Mouse (Mus musculus) heart, embryonic 14.5 days (tissue): ENCODE results near the gene Papln. TPM values are rescaled to one million over a fixed set of nuclear protein-coding genes. Genes with fewer than 3 reads are reported as not detected.

Source experiments
- ATAC-seq: fragments of 200-750 bp; cut with Nextera tagmentation; 2 replicates; pipeline ENCODE4 v1.8.0; 2017; ENCODE audit warnings: low read depth, moderate TSS enrichment; ENCODE audit not compliant: insufficient number of reproducible peaks, insufficient read depth, low FRiP score
- H3K27ac ChIP-seq, 2 experiments: fragments of 200-500 bp in 1 of 2; fragments of 300-500 bp in 1 of 2; sonication (generic) in 1 of 2; replicated peaks in 1 of 2; 2 replicates each; pipeline ENCODE4 v1.5.1; 2012 to 2014; ENCODE audit warnings: low read depth in 2 of 2, low read length in 2 of 2, control low read depth in 1 of 2, mild to moderate bottlenecking in 1 of 2, mixed read lengths in 1 of 2; ENCODE audit not compliant: control insufficient read depth in 1 of 2, insufficient read depth in 1 of 2
- H3K27me3 ChIP-seq: fragments of 300-500 bp; sonication (generic); 2 replicates; pipeline ENCODE4 v1.6.1; 2014; ENCODE audit warnings: mild to moderate bottlenecking, low read length, control low read depth; ENCODE audit not compliant: control insufficient read depth, insufficient read depth
- H3K36me3 ChIP-seq: fragments of 300-500 bp; sonication (generic); 2 replicates; pipeline ENCODE4 v1.6.1; 2014; ENCODE audit warnings: mild to moderate bottlenecking, control low read depth, low read length, mixed read lengths; ENCODE audit not compliant: control insufficient read depth, insufficient read depth
- H3K4me1 ChIP-seq, 2 experiments: fragments of 200-500 bp in 1 of 2; fragments of 300-500 bp in 1 of 2; sonication (generic) in 1 of 2; 2 replicates each; pipeline ENCODE4 v1.6.1; 2012 to 2014; ENCODE audit warnings: low read length in 2 of 2, control low read depth in 1 of 2, mixed read lengths in 1 of 2; ENCODE audit not compliant: control insufficient read depth in 2 of 2, insufficient read depth in 2 of 2
- H3K4me2 ChIP-seq: fragments of 300-500 bp; sonication (generic); 2 replicates; pipeline ENCODE4 v1.6.1; 2014; ENCODE audit warnings: mild to moderate bottlenecking, low read length
- H3K4me3 ChIP-seq, 2 experiments: fragments of 200-500 bp in 1 of 2; fragments of 300-500 bp in 1 of 2; sonication (generic) in 1 of 2; 2 replicates each; pipeline ENCODE4 v1.5.1; 2012 to 2014; ENCODE audit warnings: low read length in 2 of 2, mild to moderate bottlenecking in 2 of 2, control low read depth in 1 of 2, low read depth in 1 of 2, moderate library complexity in 1 of 2; ENCODE audit not compliant: control insufficient read depth in 1 of 2, insufficient read depth in 1 of 2
- H3K9ac ChIP-seq: fragments of 300-500 bp; sonication (generic); 2 replicates; pipeline ENCODE4 v1.6.1; 2014; ENCODE audit warnings: mild to moderate bottlenecking, low read length
- H3K9me3 ChIP-seq: fragments of 300-500 bp; sonication (generic); 2 replicates; pipeline ENCODE4 v1.6.1; 2016; ENCODE audit warnings: low read length, control low read depth; ENCODE audit not compliant: control insufficient read depth
- WGBS: fragments of 180-500 bp; shearing (Covaris S2); extraction: QIAGEN DNeasy Blood & Tissue Kit; methylation state at CpG from one replicate; pipeline ENCODE4 v1.1.7; 2014; 5-methylcytosine and 5-hydroxymethylcytosine counted together
- polyA plus RNA-seq: library from polyadenylated mRNA; unstranded; fragments of >200 nt; fragmentation: Nextera tagmentation; extraction: Ambion mirVana; gene quantifications from 2 replicates; pipeline ENCODE4 v1.2.1, GENCODE M21; 2014

Papln gene
- polyA plus RNA-seq, 1 experiment from 2014 or later = 0.22 TPM

GRCm38 (mm10) chr12:83795051-83795450 lies 31.6 kb downstream of the Papln start:
- 74% methylated on average over 2 of the region's 2 CpGs for WGBS
- H3K4me1 ChIP-seq = peaks cover 3 to 5% of the 10 kb centered on the region in 2 experiments; a peak in 1 of 4 replicates
- H3K36me3 ChIP-seq = peaks cover 86% of the 10 kb centered on the region
- H3K9ac ChIP-seq = no peak overlapping the region
- no peak overlapping the region for H3K27ac ChIP-seq
- no peak overlapping the region for H3K4me3 ChIP-seq
- H3K4me2 ChIP-seq = no peak overlapping the region
- H3K9me3 ChIP-seq = no peaks in the 10 kb centered on the region
- no peak for ATAC-seq
- no peaks in the 10 kb centered on the region for H3K27me3 ChIP-seq

- no peak overlapping the region for H3K4me2 ChIP-seq
- no peak for ATAC-seq
- 90% methylated on average over 7 of the region's 7 CpGs for WGBS
- no peak overlapping the region for H3K9ac ChIP-seq
- H3K4me1 ChIP-seq = peaks cover 3 to 5% of the 10 kb centered on the region in 2 experiments; a peak in 1 of 4 replicates
- no peak overlapping the region for H3K27ac ChIP-seq
- no peak overlapping the region for H3K4me3 ChIP-seq
- no peaks in the 10 kb centered on the region for H3K27me3 ChIP-seq
- H3K9me3 ChIP-seq = no peaks in the 10 kb centered on the region
- H3K36me3 ChIP-seq = peaks cover 91% of the 10 kb centered on the region
Observed at GRCm38 (mm10) chr12:83795586-83795985, 32.2 kb downstream of the Papln start.

GRCm38 (mm10) chr12:83798313-83798712 lies 34.9 kb downstream of the Papln start:
- Histone ChIP-seq H3K27ac (no peak overlapping the region), H3K4me2 (no peak overlapping the region), H3K9me3 (no peaks in the 10 kb centered on the region), H3K27me3 (no peaks in the 10 kb centered on the region), H3K9ac (no peak overlapping the region), H3K36me3 (peaks cover 90% of the 10 kb centered on the region), H3K4me3 (no peak overlapping the region), H3K4me1 (no peaks in the 10 kb centered on the region)
- ATAC-seq = no peak
- 88% methylated on average over 5 of the region's 5 CpGs for WGBS

GRCm38 (mm10) chr12:83800943-83801342 lies 37.5 kb downstream of the Papln start:
- Histone ChIP-seq H3K4me1 (no peaks in the 10 kb centered on the region; a peak in 1 of 4 replicates), H3K9me3 (peaks cover 5% of the 10 kb centered on the region; the same call in 1 of the 2 replicates), H3K27me3 (no peaks in the 10 kb centered on the region), H3K27ac (no peak overlapping the region), H3K4me3 (no peak overlapping the region), H3K36me3 (peaks cover 91% of the 10 kb centered on the region), H3K4me2 (no peak overlapping the region), H3K9ac (no peak overlapping the region)
- no peak for ATAC-seq
- WGBS = 61% methylated on average over 9 of the region's 9 CpGs

- no peaks in the 10 kb centered on the region for H3K27me3 ChIP-seq
- 92% methylated on average over 7 of the region's 7 CpGs for WGBS
- no peaks in the 10 kb centered on the region; a peak in 1 of 4 replicates for H3K4me1 ChIP-seq
Observed at GRCm38 (mm10) chr12:83803641-83804040, 40.2 kb downstream of the Papln start.

GRCm38 (mm10) chr12:83811901-83812300 lies 48.5 kb downstream of the Papln start:
- peaks cover 34% of the 10 kb centered on the region for H3K36me3 ChIP-seq
- H3K27me3 ChIP-seq = no peaks in the 10 kb centered on the region
- H3K4me3 ChIP-seq = no peak overlapping the region
- H3K9ac ChIP-seq = no peak overlapping the region
- 95% methylated on average over 3 of the region's 3 CpGs for WGBS
- H3K4me2 ChIP-seq = no peak overlapping the region
- ATAC-seq = no peak
- no peaks in the 10 kb centered on the region for H3K4me1 ChIP-seq
- H3K27ac ChIP-seq = no peak overlapping the region
- H3K9me3 ChIP-seq = no peaks in the 10 kb centered on the region

More at GRCm38 (mm10) chr12:83803641-83804040, 40.2 kb downstream of the Papln start:
- H3K36me3 ChIP-seq = peaks cover 93% of the 10 kb centered on the region
- H3K4me2 ChIP-seq = no peak overlapping the region
- H3K9ac ChIP-seq = no peak overlapping the region
- ATAC-seq = no peak
- H3K4me3 ChIP-seq = no peak overlapping the region
- no peak overlapping the region for H3K27ac ChIP-seq
- peaks cover 8% of the 10 kb centered on the region; the same call in 1 of the 2 replicates for H3K9me3 ChIP-seq

GRCm38 (mm10) chr12:83816616-83817015 lies 53.2 kb downstream of the Papln start:
- 78% methylated on average over 1 of the region's 1 CpGs for WGBS
- ATAC-seq = no peak
- no peak overlapping the region for H3K4me3 ChIP-seq

GRCm38 (mm10) chr12:83830424-83830823 lies 67.0 kb downstream of the Papln start:
- no peak overlapping the region for H3K4me2 ChIP-seq
- H3K27me3 ChIP-seq = no peaks in the 10 kb centered on the region
- H3K9ac ChIP-seq = no peak overlapping the region
- peaks cover 32% of the 10 kb centered on the region for H3K36me3 ChIP-seq
- no peak for ATAC-seq
- no peak overlapping the region for H3K27ac ChIP-seq
- WGBS = 81% methylated on average over 3 of the region's 3 CpGs
- no peaks in the 10 kb centered on the region for H3K9me3 ChIP-seq
- no peaks in the 10 kb centered on the region for H3K4me1 ChIP-seq
- no peak overlapping the region for H3K4me3 ChIP-seq

More at GRCm38 (mm10) chr12:83816616-83817015, 53.2 kb downstream of the Papln start:
- peaks cover 14% of the 10 kb centered on the region for H3K36me3 ChIP-seq
- H3K9ac ChIP-seq = no peak overlapping the region
- H3K27ac ChIP-seq = no peak overlapping the region
- no peaks in the 10 kb centered on the region for H3K27me3 ChIP-seq
- H3K4me1 ChIP-seq = no peaks in the 10 kb centered on the region
- H3K4me2 ChIP-seq = no peak overlapping the region
- H3K9me3 ChIP-seq = no peaks in the 10 kb centered on the region
